Mouse (Mus musculus) MEL (cell line): ENCODE results near the gene Psen2. TPM values are rescaled to one million over a fixed set of nuclear protein-coding genes. Genes with fewer than 3 reads are reported as not detected.

Experiments
- DNase-seq: peaks from one replicate; pipeline ENCODE4 v3.0.0; 2011; ENCODE audit warnings: low read depth, low spot score
- H3K27ac ChIP-seq: 2 replicates; pipeline ENCODE4 v1.5.1; 2012; ENCODE audit warnings: low read depth, mild to moderate bottlenecking, control low read depth, low read length, moderate library complexity; ENCODE audit not compliant: control insufficient read depth
- H3K27me3 ChIP-seq, 2 experiments: fragments of 150-350 bp in 1 of 2; sonication (generic) in 1 of 2; 2 replicates each; pipeline ENCODE4 v1.6.1; 2012; ENCODE audit warnings: low read length in 2 of 2, mild to moderate bottlenecking in 2 of 2, improper control_type of control experiment in 1 of 2, moderate library complexity in 1 of 2; ENCODE audit not compliant: insufficient read depth in 2 of 2, control insufficient read depth in 1 of 2
- H3K36me3 ChIP-seq, 2 experiments: 2 replicates each; pipeline ENCODE4 v1.6.1; 2012 to 2014; ENCODE audit warnings: low read length in 2 of 2, improper control_type of control experiment in 1 of 2, inconsistent platforms in 1 of 2, mild to moderate bottlenecking in 1 of 2; ENCODE audit not compliant: insufficient read depth in 2 of 2, control insufficient read depth in 1 of 2
- H3K4me1 ChIP-seq, 2 experiments: fragments of 150-350 bp in 1 of 2; sonication (generic) in 1 of 2; 2 replicates each; pipeline ENCODE4 v1.6.1; 2012; ENCODE audit warnings: low read length in 2 of 2, improper control_type of control experiment in 1 of 2, mild to moderate bottlenecking in 1 of 2; ENCODE audit not compliant: insufficient read depth in 2 of 2, control insufficient read depth in 1 of 2
- H3K4me3 ChIP-seq, 2 experiments: fragments of 150-350 bp in 1 of 2; sonication (generic) in 1 of 2; 2 replicates each; pipeline ENCODE4 v1.5.1; 2012; ENCODE audit warnings: low read depth in 2 of 2, low read length in 2 of 2, mild to moderate bottlenecking in 2 of 2, moderate library complexity in 2 of 2, control low read depth in 1 of 2, improper control_type of control experiment in 1 of 2; ENCODE audit not compliant: control insufficient read depth in 1 of 2, insufficient read depth in 1 of 2
- H3K79me2 ChIP-seq: 2 replicates; pipeline ENCODE4 v1.6.1; 2012; ENCODE audit warnings: mild to moderate bottlenecking, low read length, moderate library complexity; ENCODE audit not compliant: control insufficient read depth, poor library complexity, insufficient read depth
- H3K9ac ChIP-seq: 2 replicates; pipeline ENCODE4 v1.6.1; 2012; ENCODE audit warnings: low read depth, mild to moderate bottlenecking, control low read depth, low read length, moderate library complexity; ENCODE audit not compliant: control insufficient read depth, poor library complexity, severe bottlenecking
- H3K9me3 ChIP-seq: fragments of 150-350 bp; sonication (generic); replicated peaks from 2 replicates; pipeline ENCODE4 v1.6.1; 2012; ENCODE audit warnings: mild to moderate bottlenecking, low read length, improper control_type of control experiment, moderate library complexity; ENCODE audit not compliant: insufficient read depth
- CHD2 ChIP-seq: IDR thresholded peaks from 2 replicates; pipeline ENCODE4 v1.6.1; 2011; ENCODE audit warnings: low read length, improper control_type of control experiment
- ELF1 ChIP-seq: IDR thresholded peaks from 2 replicates; pipeline ENCODE4 v1.6.1; 2014; ENCODE audit warnings: low read depth, mild to moderate bottlenecking, inconsistent platforms, low read length, improper control_type of control experiment, moderate library complexity
- EP300 ChIP-seq, 2 experiments: IDR thresholded peaks; 2 replicates each; pipeline ENCODE4 v1.6.1; 2011; ENCODE audit warnings: improper control_type of control experiment in 2 of 2, low read length in 2 of 2, low read depth in 1 of 2, mild to moderate bottlenecking in 1 of 2
- ETS1 ChIP-seq: IDR thresholded peaks from 2 replicates; pipeline ENCODE4 v1.6.1; 2012; ENCODE audit warnings: low read depth, mild to moderate bottlenecking, inconsistent platforms, low read length, improper control_type of control experiment, moderate library complexity
- GATA1 ChIP-seq: IDR thresholded peaks from 2 replicates; pipeline ENCODE4 v1.6.1; 2011; ENCODE audit warnings: low read depth, low read length, improper control_type of control experiment
- HCFC1 ChIP-seq: IDR thresholded peaks from 2 replicates; pipeline ENCODE4 v1.6.1; 2012; ENCODE audit warnings: low read depth, mild to moderate bottlenecking, inconsistent platforms, low read length, improper control_type of control experiment, moderate library complexity
- MAFK ChIP-seq: IDR thresholded peaks from 2 replicates; pipeline ENCODE4 v1.6.1; 2011; ENCODE audit warnings: low read depth, mild to moderate bottlenecking, low read length, improper control_type of control experiment, borderline replicate concordance
- MAX ChIP-seq: IDR thresholded peaks from 2 replicates; pipeline ENCODE4 v1.6.1; 2011; ENCODE audit warnings: low read length, improper control_type of control experiment
- MAZ ChIP-seq: IDR thresholded peaks from 2 replicates; pipeline ENCODE4 v1.6.1; 2012; ENCODE audit warnings: low read depth, mild to moderate bottlenecking, inconsistent platforms, low read length, improper control_type of control experiment
- MYB ChIP-seq: IDR thresholded peaks from 2 replicates; pipeline ENCODE4 v1.6.1; 2011; ENCODE audit warnings: mild to moderate bottlenecking, low read depth, low read length, improper control_type of control experiment
- MYC ChIP-seq: IDR thresholded peaks from 2 replicates; pipeline ENCODE4 v1.6.1; 2011; ENCODE audit warnings: low read depth, mild to moderate bottlenecking, low read length, improper control_type of control experiment, moderate library complexity
- NELFE ChIP-seq: IDR thresholded peaks from 2 replicates; pipeline ENCODE4 v1.6.1; 2011; ENCODE audit warnings: low read depth, low read length, improper control_type of control experiment
- NRF1 ChIP-seq: IDR thresholded peaks from 2 replicates; pipeline ENCODE4 v1.6.1; 2014; ENCODE audit warnings: low read depth, mild to moderate bottlenecking, inconsistent platforms, low read length, improper control_type of control experiment, moderate library complexity; ENCODE audit not compliant: poor library complexity, insufficient read depth, severe bottlenecking
- POLR2A ChIP-seq, 2 experiments: IDR thresholded peaks; 2 replicates each; pipeline ENCODE4 v1.6.1; 2011 to 2012; ENCODE audit warnings: low read length in 2 of 2, mild to moderate bottlenecking in 2 of 2, control low read depth in 1 of 2, improper control_type of control experiment in 1 of 2, low read depth in 1 of 2, moderate library complexity in 1 of 2; ENCODE audit not compliant: control insufficient read depth in 1 of 2, insufficient read depth in 1 of 2, poor library complexity in 1 of 2
- POLR2AphosphoS2 ChIP-seq: IDR thresholded peaks from 2 replicates; pipeline ENCODE4 v1.6.1; 2011; ENCODE audit warnings: low read length, improper control_type of control experiment
- POLR2AphosphoS5 ChIP-seq: IDR thresholded peaks from 2 replicates; pipeline ENCODE4 v1.6.1; 2012; ENCODE audit warnings: low read depth, borderline replicate concordance, mild to moderate bottlenecking, inconsistent platforms, low read length, moderate library complexity, mixed read lengths
- RAD21 ChIP-seq: IDR thresholded peaks from 2 replicates; pipeline ENCODE4 v1.6.1; 2011; ENCODE audit warnings: mild to moderate bottlenecking, low read depth, low read length, improper control_type of control experiment
- RCOR1 ChIP-seq: IDR thresholded peaks from 2 replicates; pipeline ENCODE4 v1.6.1; 2012; ENCODE audit warnings: low read depth, mild to moderate bottlenecking, inconsistent platforms, low read length, improper control_type of control experiment
- SIN3A ChIP-seq: IDR thresholded peaks from 2 replicates; pipeline ENCODE4 v1.6.1; 2012; ENCODE audit warnings: low read length, improper control_type of control experiment, inconsistent platforms
- TAL1 ChIP-seq: IDR thresholded peaks from 2 replicates; pipeline ENCODE4 v1.6.1; 2012; ENCODE audit warnings: mild to moderate bottlenecking, inconsistent platforms, low read length, moderate library complexity, mixed read lengths
- TBP ChIP-seq: IDR thresholded peaks from 2 replicates; pipeline ENCODE4 v1.8.0; 2011; ENCODE audit warnings: low read depth, low read length, improper control_type of control experiment
- TCF12 ChIP-seq: IDR thresholded peaks from 2 replicates; pipeline ENCODE4 v1.6.1; 2014; ENCODE audit warnings: low read depth, mild to moderate bottlenecking, inconsistent platforms, low read length, improper control_type of control experiment, moderate library complexity
- UBTF ChIP-seq: IDR thresholded peaks from 2 replicates; pipeline ENCODE4 v1.6.1; 2012; ENCODE audit warnings: low read depth, mild to moderate bottlenecking, inconsistent platforms, low read length, improper control_type of control experiment, moderate library complexity, borderline replicate concordance; ENCODE audit not compliant: insufficient read depth
- USF1 ChIP-seq: IDR thresholded peaks from 2 replicates; pipeline ENCODE4 v1.6.1; 2014; ENCODE audit warnings: low read depth, mild to moderate bottlenecking, inconsistent platforms, low read length, improper control_type of control experiment, moderate library complexity
- ZC3H11A ChIP-seq: IDR thresholded peaks from 2 replicates; pipeline ENCODE4 v1.6.1; 2012; ENCODE audit warnings: low read depth, mild to moderate bottlenecking, inconsistent platforms, low read length, improper control_type of control experiment
- polyA plus RNA-seq, 2 experiments: library from polyadenylated mRNA; stranded (reverse) in 1 of 2; unstranded in 1 of 2; fragments of >175 nt in 1 of 2; fragments of >200 nt in 1 of 2; gene quantifications; 2 replicates each; pipeline versions ENCODE4 v1.2.1 to v1.2.4; 2012; ENCODE audit warnings: low replicate concordance in 2 of 2, low read depth in 1 of 2; ENCODE audit not compliant: insufficient read length in 2 of 2, insufficient read depth in 1 of 2, missing spikeins in 1 of 2
- total RNA-seq: library from RNA; depleted of rRNA; stranded (reverse); fragments of 300-350 nt; gene quantifications from 2 replicates; pipeline ENCODE4 v1.2.3, GENCODE M21; 2012

The Psen2 gene
- total and polyA plus RNA-seq, 3 experiments, result 35.0 to 39.2 TPM; not detected in 1

DNA sequence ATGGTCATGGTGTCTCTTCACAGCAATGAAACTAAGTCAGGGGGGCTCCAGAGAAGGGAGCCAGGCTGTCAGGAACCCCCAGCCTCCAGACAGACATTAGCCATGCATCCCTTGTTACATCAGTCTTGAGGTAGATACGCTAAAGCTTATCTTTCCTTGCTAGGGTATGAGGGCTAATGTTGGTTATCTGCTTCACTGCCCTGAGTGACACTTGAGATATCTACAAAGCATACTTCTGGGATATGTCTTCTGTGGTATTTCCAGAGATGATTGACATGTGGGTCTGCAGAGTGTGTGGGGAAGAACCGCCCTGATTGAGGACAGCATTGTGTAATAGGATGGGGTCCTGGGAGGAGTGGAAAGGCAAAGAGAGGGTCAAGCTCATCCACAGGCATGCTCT is 3.5 kb downstream of the Psen2 start:
- Histone ChIP-seq H3K79me2 (peaks cover 7% of the 10 kb centered on the region), H3K9ac (no peak overlapping the region), H3K9me3 (no peaks in the 10 kb centered on the region), H3K4me3 (no peak overlapping the region), H3K4me1 (peaks cover 14 to 35% of the 10 kb centered on the region in 2 experiments), H3K36me3 (peaks cover 0 to 42% of the 10 kb centered on the region in 2 experiments; a peak in 2 of 4 replicates), H3K27me3 (no peaks in the 10 kb centered on the region), H3K27ac (no peak overlapping the region)
- no peak for DNase-seq
- TF ChIP-seq ETS1 (peak; percentile 61), GATA1 (peak; percentile 78), POLR2A (IDR thresholded peaks at IDR 0.05; ENCODE audit: control insufficient read depth in 1 of 2, insufficient read depth in 1 of 2, low read depth in 1 of 2, low read length in 2 of 2, poor library complexity in 1 of 2) (no peak), CHD2 (no peak), ELF1 (no peak), TCF12 (peak; percentile 56), MAX (no peak), SIN3A (no peak), MYC (peak; percentile 43; the same call in 1 of the 2 replicates), TBP (no peak), HCFC1 (no peak), RCOR1 (peak; percentile 69; the same call in 1 of the 2 replicates), POLR2AphosphoS5 (no peak), UBTF (no peak), TAL1 (no peak), EP300 (IDR thresholded peaks at IDR 0.05; ENCODE audit: low read depth in 1 of 2, low read length in 2 of 2) (peak in 1 of 2 experiments; percentile 57; a peak in 1 of 4 replicates), NRF1 (no peak), POLR2AphosphoS2 (no peak), MAFK (no peak), MAZ (no peak), USF1 (no peak), RAD21 (no peak), ZC3H11A (no peak), NELFE (no peak), MYB (no peak)
